Mouse (Mus musculus): ENCODE data around the gene Klf7. TPM values are rescaled to one million over a fixed set of nuclear protein-coding genes. Genes with fewer than 3 reads are reported as not detected.
"Not testable (repeated sequence)": the region's sequence is repeated elsewhere in the genome, so short reads cannot be mapped to it uniquely, and the experiment has no call there.

The Klf7 gene
- polyA plus RNA-seq, 1 experiment from 2014 or later, result 13.9 TPM

DNA sequence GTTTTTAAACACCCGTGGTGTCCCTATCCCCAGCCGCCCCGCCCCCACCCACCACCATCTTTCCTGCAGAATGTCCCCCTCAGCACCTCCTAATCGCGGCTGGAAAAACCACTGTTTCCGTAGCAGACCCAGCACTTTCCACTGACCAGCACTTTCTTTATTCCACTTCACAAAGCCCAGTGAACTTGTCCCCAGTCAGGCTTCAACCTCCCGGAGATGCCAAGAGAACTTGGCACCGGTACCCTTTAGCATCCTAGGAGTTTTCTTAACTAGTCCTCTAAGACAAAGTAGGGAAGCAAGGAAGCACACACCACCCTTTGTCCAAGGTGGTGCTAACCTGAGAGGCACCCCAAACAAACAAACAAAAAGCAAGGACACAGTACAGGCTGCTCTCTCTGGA, 2.2 kb downstream of the Klf7 start:
- peaks cover 39% of the 10 kb centered on the region for H3K4me1 ChIP-seq (replicated peaks)
- no peaks in the 10 kb centered on the region for H3K36me3 ChIP-seq
- H3K4me2 ChIP-seq, result peak overlapping the region; percentile 75
- 5% methylated on average over 8 of the region's 8 CpGs for WGBS
- peak overlapping the region; percentile 68 for H3K4me3 ChIP-seq (replicated peaks)
- no peaks in the 10 kb centered on the region for H3K27me3 ChIP-seq
- ATAC-seq (ENCODE audit: insufficient number of reproducible peaks, insufficient read depth, low FRiP score, low TSS enrichment, low read depth), result no peak
- peak overlapping the region; percentile 72 for H3K9ac ChIP-seq (replicated peaks)
- peak overlapping the region; percentile 100; the same call in 1 of the 2 replicates for H3K27ac ChIP-seq
- H3K9me3 ChIP-seq, result no peaks in the 10 kb centered on the region

DNA sequence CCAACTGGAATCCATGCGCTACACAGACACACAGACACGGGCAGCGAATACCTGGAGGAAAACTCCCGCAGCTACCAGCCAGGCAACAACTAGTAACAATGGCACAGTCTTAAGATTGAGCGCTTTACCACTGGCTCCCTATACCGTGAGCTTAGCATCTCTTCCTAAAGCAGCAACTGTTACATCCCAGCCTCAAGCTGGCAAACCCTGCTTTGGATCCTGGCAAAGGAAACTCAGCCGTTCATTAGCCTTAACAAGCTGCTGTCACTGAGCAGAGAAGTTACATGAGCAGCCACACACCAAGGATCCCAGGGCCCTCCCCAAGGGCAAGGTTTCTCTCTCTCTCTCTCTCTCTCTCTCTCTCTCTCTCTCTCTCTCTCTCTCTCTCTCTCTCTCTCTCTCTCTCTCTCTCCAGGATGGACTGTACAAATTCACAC, 2.7 kb downstream of the Klf7 start:
- Histone ChIP-seq H3K4me2 (peak overlapping the region; percentile 75), H3K36me3 (no peaks in the 10 kb centered on the region), H3K4me1 (replicated peaks) (peaks cover 39% of the 10 kb centered on the region), H3K4me3 (replicated peaks) (peak overlapping the region; percentile 68), H3K9ac (replicated peaks) (peak overlapping the region; percentile 72), H3K27me3 (no peaks in the 10 kb centered on the region), H3K9me3 (no peaks in the 10 kb centered on the region), H3K27ac (peak overlapping the region; percentile 100; the same call in 1 of the 2 replicates)
- WGBS, result 23% methylated on average over 7 of the region's 7 CpGs
- no peak for ATAC-seq (ENCODE audit: insufficient number of reproducible peaks, insufficient read depth, low FRiP score, low TSS enrichment, low read depth)

DNA sequence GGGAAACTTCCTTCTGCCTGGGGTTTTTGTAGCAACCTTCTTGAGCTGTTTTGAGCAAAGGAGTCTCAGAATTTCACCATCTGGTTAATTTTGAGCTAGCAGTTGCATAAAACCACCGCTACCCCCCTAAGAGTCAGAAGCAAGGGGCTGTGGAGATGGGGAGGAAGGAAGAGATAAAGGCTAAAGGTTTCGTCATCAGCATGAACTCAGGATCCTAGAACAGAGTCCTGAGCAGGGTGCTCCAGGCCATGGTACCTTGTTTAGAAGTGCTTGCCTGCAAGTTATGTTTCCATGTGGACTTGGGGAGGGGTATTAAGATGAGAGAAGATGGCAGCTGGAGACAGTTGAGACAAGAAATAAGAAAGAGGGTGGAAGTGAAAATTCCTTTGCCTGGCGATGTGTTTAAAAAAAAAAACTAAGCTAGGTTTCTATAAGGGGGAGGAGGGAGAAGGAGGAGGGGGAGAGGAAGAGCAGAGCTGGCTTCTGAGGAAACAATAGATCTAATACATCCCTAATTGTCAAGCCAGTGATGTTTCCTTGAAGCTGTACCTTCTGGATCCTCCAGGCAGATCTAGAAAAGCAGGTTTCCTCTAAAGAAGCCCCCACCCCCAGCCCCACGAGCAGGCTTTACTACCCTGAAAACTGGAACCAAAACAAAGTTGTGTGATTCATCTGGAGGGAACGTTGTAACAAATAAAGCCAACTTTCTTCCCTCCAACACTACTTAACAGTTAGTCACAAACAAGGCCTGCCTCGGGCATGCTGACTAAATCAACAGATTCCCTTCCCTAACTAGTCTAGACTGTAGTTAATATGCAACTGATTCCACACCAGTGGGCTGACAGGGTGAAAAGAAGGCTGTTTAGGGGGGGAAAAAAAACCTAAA, 3.6 kb downstream of the Klf7 start:
- H3K4me2 ChIP-seq, result peak overlapping the region; percentile 75
- 49% methylated on average over 6 of the region's 6 CpGs for WGBS
- H3K27me3 ChIP-seq, result no peaks in the 10 kb centered on the region
- H3K9ac ChIP-seq (replicated peaks), result no peak overlapping the region
- no peak overlapping the region for H3K27ac ChIP-seq
- H3K9me3 ChIP-seq, result no peaks in the 10 kb centered on the region
- H3K36me3 ChIP-seq, result no peaks in the 10 kb centered on the region
- 0 out of 2 replicates have a peak overlapping the region, but pooled peaks have one; percentile 68 for H3K4me3 ChIP-seq (replicated peaks)
- no peak for ATAC-seq (ENCODE audit: insufficient number of reproducible peaks, insufficient read depth, low FRiP score, low TSS enrichment, low read depth)
- peaks cover 39% of the 10 kb centered on the region for H3K4me1 ChIP-seq (replicated peaks)

DNA sequence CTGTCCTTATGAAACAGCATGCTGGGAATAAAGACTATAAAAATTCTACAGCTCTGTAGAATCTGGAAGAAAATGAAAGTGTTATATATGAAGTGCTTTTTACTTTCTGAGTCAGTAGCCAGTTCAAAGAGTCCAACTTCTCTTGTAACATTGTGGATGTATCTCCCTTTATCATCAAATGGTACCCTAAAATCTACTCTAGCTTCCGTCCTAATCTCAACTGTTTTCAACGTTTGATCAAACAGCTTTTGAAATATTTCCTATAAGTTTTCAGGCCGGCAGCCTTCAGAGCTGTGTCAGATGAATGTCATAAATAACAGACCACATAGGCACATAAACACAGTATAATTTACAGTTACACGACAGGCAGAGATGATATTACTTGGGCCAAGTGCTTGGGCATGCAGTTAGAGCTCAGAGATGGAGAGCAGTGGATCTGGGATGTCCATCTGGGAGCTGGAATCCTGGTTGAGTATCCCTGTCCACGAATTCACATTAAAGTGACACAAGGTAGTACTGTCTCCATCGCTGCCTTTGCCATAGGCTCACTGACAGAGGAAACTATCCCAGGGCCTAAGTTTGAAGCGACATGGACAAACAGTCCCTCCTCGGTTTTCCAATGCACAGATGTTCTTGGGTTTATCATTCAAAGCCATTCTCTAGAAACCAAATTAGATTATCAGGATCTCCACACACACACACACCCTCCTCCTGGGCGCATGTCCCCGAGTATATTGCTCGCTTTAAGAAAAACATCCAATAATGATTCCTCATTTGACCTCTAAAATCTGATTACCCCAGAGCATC, 4.4 kb downstream of the Klf7 start:
- Histone ChIP-seq H3K27me3 (no peaks in the 10 kb centered on the region), H3K36me3 (no peaks in the 10 kb centered on the region), H3K27ac (no peak overlapping the region), H3K9ac (replicated peaks) (no peak overlapping the region), H3K4me1 (replicated peaks) (peaks cover 39% of the 10 kb centered on the region), H3K9me3 (no peaks in the 10 kb centered on the region), H3K4me2 (peak overlapping the region; percentile 75; the same call in 1 of the 2 replicates), H3K4me3 (replicated peaks) (no peak overlapping the region)
- no peak for ATAC-seq (ENCODE audit: insufficient number of reproducible peaks, insufficient read depth, low FRiP score, low TSS enrichment, low read depth)
- 78% methylated on average over 11 of the region's 11 CpGs for WGBS

DNA sequence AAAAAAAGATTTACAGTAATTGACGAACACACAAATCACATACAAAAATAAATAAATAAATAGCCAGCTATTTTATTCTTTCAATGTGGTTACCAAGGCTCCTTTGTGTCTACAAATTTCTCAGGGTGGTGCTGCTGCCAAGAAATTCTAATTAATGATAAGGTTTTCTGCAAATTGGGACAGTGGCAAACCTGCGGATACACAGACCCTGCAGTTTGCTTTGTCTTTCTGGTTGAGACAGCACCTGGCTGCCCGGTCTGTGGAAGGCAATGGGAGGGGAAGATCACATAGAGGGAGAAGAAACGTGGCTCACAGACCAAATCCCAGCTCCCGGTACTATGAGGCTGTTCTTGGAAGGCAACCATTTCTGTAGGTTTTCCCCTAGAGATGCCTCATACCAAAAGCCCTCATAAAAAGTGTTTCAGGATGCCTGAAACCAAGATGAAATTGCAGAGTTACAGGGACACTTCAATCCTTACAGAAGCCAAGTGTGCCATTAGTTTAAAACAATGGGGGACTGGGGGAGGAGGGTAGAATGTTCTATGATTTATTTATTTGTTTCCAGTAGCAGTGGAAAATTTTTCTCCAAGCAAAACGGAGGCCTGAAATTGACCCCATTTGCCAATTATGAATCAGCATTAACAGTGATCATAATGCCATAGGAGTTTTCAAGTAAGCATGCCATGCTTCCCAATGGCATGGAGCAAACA, 5.2 kb downstream of the Klf7 start:
- peaks cover 39% of the 10 kb centered on the region for H3K4me1 ChIP-seq (replicated peaks)
- H3K27ac ChIP-seq, result no peak overlapping the region
- H3K4me2 ChIP-seq, result no peak overlapping the region
- no peak overlapping the region for H3K4me3 ChIP-seq (replicated peaks)
- ATAC-seq (ENCODE audit: insufficient number of reproducible peaks, insufficient read depth, low FRiP score, low TSS enrichment, low read depth), result no peak
- no peaks in the 10 kb centered on the region for H3K27me3 ChIP-seq
- no peak overlapping the region for H3K9ac ChIP-seq (replicated peaks)
- no peaks in the 10 kb centered on the region for H3K36me3 ChIP-seq
- 72% methylated on average over 6 of the region's 6 CpGs for WGBS
- no peaks in the 10 kb centered on the region for H3K9me3 ChIP-seq

DNA sequence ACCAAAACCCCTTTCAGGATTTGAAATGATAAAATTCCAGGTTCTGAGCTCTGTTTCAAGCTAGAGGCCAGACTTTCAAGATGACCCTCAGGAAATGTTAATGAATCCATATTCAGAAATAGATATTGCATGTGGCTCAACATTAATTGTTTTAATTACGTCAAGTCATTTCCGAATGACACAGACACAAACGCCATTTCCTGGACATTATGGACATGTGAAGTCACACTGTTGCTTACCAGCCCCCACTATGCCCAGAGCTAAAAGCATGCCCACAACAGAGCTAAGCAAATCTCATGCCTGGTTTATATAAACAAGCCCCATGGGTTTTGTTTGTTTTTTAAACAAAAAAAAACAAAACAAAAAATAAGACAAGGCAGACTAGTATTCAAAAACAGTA, 7.5 kb downstream of the Klf7 start:
- no peak overlapping the region for H3K9ac ChIP-seq (replicated peaks)
- 79% methylated on average over 3 of the region's 3 CpGs for WGBS
- no peak overlapping the region for H3K4me3 ChIP-seq (replicated peaks)
- H3K36me3 ChIP-seq, result no peaks in the 10 kb centered on the region
- H3K4me2 ChIP-seq, result no peak overlapping the region
- H3K27ac ChIP-seq, result no peak overlapping the region
- H3K4me1 ChIP-seq (replicated peaks), result peaks cover 34% of the 10 kb centered on the region
- ATAC-seq (ENCODE audit: insufficient number of reproducible peaks, insufficient read depth, low FRiP score, low TSS enrichment, low read depth), result no peak
- H3K27me3 ChIP-seq, result no peaks in the 10 kb centered on the region
- H3K9me3 ChIP-seq, result no peaks in the 10 kb centered on the region

DNA sequence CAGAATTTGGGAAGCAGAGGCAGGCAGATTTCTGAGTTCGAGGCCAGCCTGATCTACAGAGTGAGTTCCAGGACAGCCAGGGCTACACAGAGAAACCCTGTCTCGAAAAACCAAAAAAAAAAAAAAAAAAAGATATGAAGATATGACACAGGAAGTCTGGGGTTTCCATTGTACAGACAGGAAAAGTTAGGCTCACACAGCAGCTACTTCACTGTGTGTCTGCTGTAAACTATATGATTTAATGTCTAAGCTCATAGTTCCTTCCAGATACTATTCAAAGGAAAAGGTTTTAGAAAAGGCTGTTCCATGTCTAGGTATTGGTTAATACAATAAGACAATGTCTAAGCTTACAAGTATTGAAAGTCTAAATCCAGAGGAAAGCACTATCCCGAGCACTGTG, 13.4 kb downstream of the Klf7 start:
- not testable (repeated sequence) for H3K4me3 ChIP-seq (replicated peaks); H3K27ac ChIP-seq; H3K4me1 ChIP-seq (replicated peaks); H3K27me3 ChIP-seq; ATAC-seq (ENCODE audit: insufficient number of reproducible peaks, insufficient read depth, low FRiP score, low TSS enrichment, low read depth); H3K36me3 ChIP-seq; H3K9me3 ChIP-seq; H3K4me2 ChIP-seq; H3K9ac ChIP-seq (replicated peaks)
- WGBS, result 84% methylated on average over 3 of the region's 3 CpGs

DNA sequence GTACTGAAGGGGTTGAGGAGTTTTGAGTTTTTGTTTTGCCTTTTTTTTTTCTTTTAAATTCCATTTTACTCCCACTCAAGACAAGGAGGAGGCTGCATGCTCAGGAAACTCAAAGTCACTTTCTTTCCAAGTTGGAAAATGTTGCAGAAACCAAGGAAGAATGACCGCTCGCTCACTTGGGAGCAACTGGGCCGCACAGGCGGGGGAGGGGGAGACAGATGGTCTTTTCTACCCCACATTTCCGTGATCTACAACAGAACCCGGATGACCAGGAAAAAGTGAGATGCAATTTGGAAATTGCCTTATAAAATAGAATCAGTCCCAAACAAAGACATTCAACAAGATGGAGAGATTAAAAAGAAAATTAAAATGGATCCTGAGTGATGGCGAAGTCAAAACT, 14.6 kb downstream of the Klf7 start:
- peaks cover 3% of the 10 kb centered on the region; the same call in 1 of the 2 replicates for H3K36me3 ChIP-seq
- H3K4me1 ChIP-seq (replicated peaks), result peaks cover 9% of the 10 kb centered on the region
- H3K27ac ChIP-seq, result no peak overlapping the region
- no peaks in the 10 kb centered on the region for H3K9me3 ChIP-seq
- no peak overlapping the region for H3K9ac ChIP-seq (replicated peaks)
- no peak overlapping the region for H3K4me3 ChIP-seq (replicated peaks)
- H3K27me3 ChIP-seq, result no peaks in the 10 kb centered on the region
- H3K4me2 ChIP-seq, result no peak overlapping the region
- no peak for ATAC-seq (ENCODE audit: insufficient number of reproducible peaks, insufficient read depth, low FRiP score, low TSS enrichment, low read depth)
- WGBS, result 76% methylated on average over 7 of the region's 7 CpGs

DNA sequence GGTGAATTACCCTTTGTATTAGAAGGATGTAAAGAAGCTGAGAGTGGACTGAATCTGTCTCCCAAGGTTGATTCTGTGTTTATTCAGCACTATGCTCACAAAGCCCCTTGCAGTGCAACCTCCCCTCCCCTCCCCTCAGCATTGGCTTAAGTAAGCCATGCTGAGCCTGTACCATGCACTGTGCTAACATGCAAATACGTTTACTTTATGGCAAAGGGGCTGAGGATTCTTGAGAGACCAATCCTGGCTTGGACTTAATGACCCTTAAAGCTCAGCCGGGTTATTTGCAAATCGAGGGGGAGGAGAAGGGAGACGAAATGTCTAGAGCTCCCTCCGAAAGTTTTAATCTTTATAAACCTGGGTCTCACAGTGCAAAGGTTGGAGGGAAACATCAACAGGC, 16.0 kb downstream of the Klf7 start:
- Histone ChIP-seq H3K27me3 (no peaks in the 10 kb centered on the region), H3K4me1 (replicated peaks) (peaks cover 15% of the 10 kb centered on the region), H3K9ac (replicated peaks) (no peak overlapping the region), H3K4me2 (peak overlapping the region; percentile 26; the same call in 1 of the 2 replicates), H3K36me3 (peaks cover 3% of the 10 kb centered on the region; the same call in 1 of the 2 replicates), H3K4me3 (replicated peaks) (no peak overlapping the region), H3K27ac (no peak overlapping the region), H3K9me3 (no peaks in the 10 kb centered on the region)
- 26% methylated on average over 5 of the region's 5 CpGs for WGBS
- peak; percentile 74 for ATAC-seq (ENCODE audit: insufficient number of reproducible peaks, insufficient read depth, low FRiP score, low TSS enrichment, low read depth)

DNA sequence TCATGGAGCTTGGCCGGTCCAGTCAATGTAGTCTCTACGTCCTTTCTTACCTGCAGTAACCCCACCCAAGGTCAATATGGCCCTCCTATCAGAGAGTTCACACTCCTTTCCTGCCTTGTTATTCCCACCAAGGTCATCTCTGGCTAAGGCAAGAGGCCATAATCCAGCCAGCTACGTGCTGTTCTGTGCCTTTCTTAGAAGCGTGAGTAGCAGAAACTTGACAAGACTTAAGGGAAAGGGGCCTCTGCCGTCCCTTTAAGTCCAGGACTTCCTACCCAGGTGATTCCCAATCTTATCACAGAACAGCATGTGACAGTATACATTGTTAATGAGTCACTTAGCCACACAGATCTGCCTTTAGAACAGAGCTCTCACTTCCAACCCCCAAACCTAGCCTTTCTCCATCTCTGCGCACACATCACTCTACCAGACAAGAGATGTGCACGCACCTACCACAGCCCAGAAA, 16.9 kb downstream of the Klf7 start:
- Histone ChIP-seq H3K27ac (no peak overlapping the region), H3K36me3 (peaks cover 3% of the 10 kb centered on the region; the same call in 1 of the 2 replicates), H3K9me3 (no peaks in the 10 kb centered on the region), H3K4me1 (replicated peaks) (peaks cover 25% of the 10 kb centered on the region), H3K27me3 (no peaks in the 10 kb centered on the region), H3K9ac (replicated peaks) (no peak overlapping the region), H3K4me3 (replicated peaks) (no peak overlapping the region), H3K4me2 (no peak overlapping the region)
- no peak for ATAC-seq (ENCODE audit: insufficient number of reproducible peaks, insufficient read depth, low FRiP score, low TSS enrichment, low read depth)
- WGBS, result 87% methylated on average over 7 of the region's 7 CpGs
